Mouse (Mus musculus): ENCODE results near the gene Cux2. TPM values are rescaled to one million over a fixed set of nuclear protein-coding genes. Genes with fewer than 3 reads are reported as not detected.

Cux2 gene
- total RNA-seq, 2 experiments from 2014 or later: 18.6 to 20.9 TPM

- DNase-seq: peak in 1 of 2 experiments; percentile 33
These were observed 10.9 kb upstream of the Cux2 start for GRCm38 (mm10) chr5:122060767-122061333.

GRCm38 (mm10) chr5:122059060-122060017, 9.4 kb upstream of the Cux2 start:
- peak; percentile 71 to 79 for DNase-seq

- DNase-seq: no peak
These were observed 7.7 kb upstream of the Cux2 start for GRCm38 (mm10) chr5:122057622-122058021.

- DNase-seq: peak; percentile 38 to 47
These were observed 6.7 kb upstream of the Cux2 start for GRCm38 (mm10) chr5:122056557-122056956.

- peak; percentile 60 to 67 for DNase-seq
These were observed 4.4 kb upstream of the Cux2 start for GRCm38 (mm10) chr5:122054130-122054843.

- DNase-seq: no peak
These were observed 3.7 kb upstream of the Cux2 start for GRCm38 (mm10) chr5:122053587-122053986.

GRCm38 (mm10) chr5:122050832-122051105, 867 bp upstream of the Cux2 start:
- DNase-seq: no peak

- DNase-seq: peak; percentile 59 to 80
These were observed 262 bp downstream of the Cux2 start for GRCm38 (mm10) chr5:122049664-122050016.

GRCm38 (mm10) chr5:122048686-122049663, 927 bp downstream of the Cux2 start:
- peak in 1 of 2 experiments; percentile 28 for DNase-seq

- no peak for DNase-seq
These were observed 1.6 kb downstream of the Cux2 start for GRCm38 (mm10) chr5:122048252-122048651.

GRCm38 (mm10) chr5:122047791-122048190, 2.1 kb downstream of the Cux2 start:
- no peak for DNase-seq

GRCm38 (mm10) chr5:122043567-122043966, 6.3 kb downstream of the Cux2 start:
- no peak for DNase-seq

GRCm38 (mm10) chr5:122035278-122035677, 14.6 kb downstream of the Cux2 start:
- DNase-seq: no peak

- no peak for DNase-seq
These were observed 16.8 kb downstream of the Cux2 start for GRCm38 (mm10) chr5:122033167-122033478.

GRCm38 (mm10) chr5:122032471-122033166, 17.3 kb downstream of the Cux2 start:
- DNase-seq: no peak

- no peak for DNase-seq
These were observed 18.8 kb downstream of the Cux2 start for GRCm38 (mm10) chr5:122031146-122031545.

- DNase-seq: no peak
These were observed 19.3 kb downstream of the Cux2 start for GRCm38 (mm10) chr5:122030640-122031039.

- no peak for DNase-seq
These were observed 23.1 kb downstream of the Cux2 start for GRCm38 (mm10) chr5:122026771-122027170.

- DNase-seq: no peak
These were observed 23.6 kb downstream of the Cux2 start for GRCm38 (mm10) chr5:122026284-122026683.

GRCm38 (mm10) chr5:122025117-122025516, 24.8 kb downstream of the Cux2 start:
- DNase-seq: no peak

- DNase-seq: peak in 1 of 2 experiments; percentile 24
These were observed 30.6 kb downstream of the Cux2 start for GRCm38 (mm10) chr5:122019288-122019687.

All from adrenal gland, postnatal 36 days (tissue).